Mouse (Mus musculus) gastrocnemius, postnatal 14 days (tissue): Measurements from ENCODE around the gene Fscn1. TPM values are rescaled to one million over a fixed set of nuclear protein-coding genes. Genes with fewer than 3 reads are reported as not detected.

Experiments used
- DNase-seq: peaks from one replicate; pipeline ENCODE4 v3.0.0; 2021; ENCODE audit warnings: mixed read lengths
- intact Hi-C: fragments of 180-260 bp; cut with DNase I; formaldehyde crosslinking; loops from one replicate; pipeline ENCODE4 v1.15.1; 2025; ENCODE audit warnings: low total_unique reads
- total RNA-seq, 2 experiments: library from RNA; stranded (reverse); gene quantifications; 2 replicates each; pipeline ENCODE4 v1.2.3; 2021

Fscn1 gene
- total RNA-seq, 2 experiments from 2014 or later = 52.2 to 72.9 TPM

GRCm38 (mm10) chr5:142963003-142963704 is 3.0 kb downstream of the Fscn1 start:
- peak; percentile 78 for DNase-seq
- intact Hi-C loops = no loop called here

DNA sequence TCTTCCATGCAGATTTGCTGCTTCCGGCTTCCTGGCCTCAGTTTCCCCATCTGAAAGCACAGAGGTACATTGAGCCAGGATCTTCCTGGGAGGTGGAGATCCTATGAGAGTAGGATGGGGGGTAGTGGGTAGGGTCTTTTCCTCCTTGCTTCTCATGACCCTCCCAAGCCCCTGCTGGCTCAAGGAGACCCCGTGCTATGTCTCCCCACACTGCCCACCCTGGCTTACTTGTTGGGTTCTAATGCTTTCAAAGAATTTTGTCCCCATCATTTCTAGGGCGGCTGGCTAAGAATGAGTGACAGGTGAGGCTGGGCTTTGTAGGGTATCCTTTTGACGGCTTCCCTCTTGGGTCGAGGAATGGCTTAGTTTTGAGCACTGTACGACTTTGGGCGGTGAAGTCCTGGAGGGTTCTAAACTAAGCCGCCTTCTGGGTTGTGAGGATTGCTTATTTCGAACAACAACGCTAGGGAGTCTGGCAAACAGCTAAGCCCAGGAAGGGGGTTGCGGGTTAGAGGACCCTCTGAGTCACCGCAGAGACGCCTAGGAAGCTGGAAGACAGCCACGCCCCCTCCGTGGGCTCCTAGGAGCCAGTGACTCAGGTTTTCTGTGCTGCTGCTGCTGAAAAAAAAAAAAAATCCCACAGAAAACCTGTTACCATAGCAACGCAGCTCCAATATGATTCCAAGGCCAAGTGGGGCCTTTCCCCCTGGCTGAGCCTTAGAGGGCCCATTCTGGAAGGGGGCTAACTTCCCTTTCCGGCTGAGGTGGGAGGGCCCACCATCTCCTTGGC is 3.8 kb downstream of the Fscn1 start:
- DNase-seq = peak; percentile 35
- intact Hi-C loops = no loop called here

DNA sequence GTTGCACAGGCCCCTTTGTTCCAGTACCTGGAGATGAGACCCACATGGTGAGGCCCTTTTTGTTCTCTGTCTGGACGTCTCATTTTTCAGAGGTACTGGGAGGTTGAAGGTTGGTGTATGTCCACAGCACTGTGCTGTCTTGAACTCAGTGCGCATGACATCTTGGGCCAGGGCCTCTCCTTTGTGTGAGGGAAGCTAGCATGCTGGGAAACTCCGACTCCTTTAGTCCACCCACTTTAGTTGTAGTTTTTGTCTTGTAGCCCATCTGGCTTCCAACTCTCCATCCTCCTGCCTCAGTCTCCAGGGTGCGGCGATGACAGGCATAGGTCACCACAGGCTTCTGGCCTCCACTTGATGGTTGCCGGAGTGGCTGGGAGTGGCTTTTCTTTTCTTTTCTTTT is 4.5 kb downstream of the Fscn1 start:
- no peak for DNase-seq
- intact Hi-C loops = no loop called here

DNA sequence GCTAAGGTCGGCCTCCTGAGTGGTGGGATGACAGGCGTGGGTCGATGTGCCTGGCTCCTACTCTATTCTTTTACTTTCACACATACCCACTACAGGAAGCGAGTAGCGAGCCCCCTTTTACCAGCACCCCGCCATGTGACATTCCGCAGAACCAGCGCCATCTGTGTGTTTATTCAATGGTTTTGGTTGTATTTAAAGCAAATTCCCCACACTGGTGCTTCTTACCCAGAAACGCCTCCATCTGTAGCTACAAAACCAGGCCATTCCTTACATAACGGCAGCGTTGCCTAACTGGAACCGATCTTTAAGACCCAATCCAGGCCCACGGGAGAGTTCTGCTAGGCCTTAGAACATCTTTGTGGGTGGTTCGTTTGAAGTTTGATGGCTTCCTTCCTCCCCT is 8.3 kb downstream of the Fscn1 start:
- no peak for DNase-seq
- intact Hi-C loops = no loop called here

- no peak for DNase-seq
- intact Hi-C loops = no loop called here
Measured at GRCm38 (mm10) chr5:142973971-142974370, 13.8 kb downstream of the Fscn1 start.

DNA sequence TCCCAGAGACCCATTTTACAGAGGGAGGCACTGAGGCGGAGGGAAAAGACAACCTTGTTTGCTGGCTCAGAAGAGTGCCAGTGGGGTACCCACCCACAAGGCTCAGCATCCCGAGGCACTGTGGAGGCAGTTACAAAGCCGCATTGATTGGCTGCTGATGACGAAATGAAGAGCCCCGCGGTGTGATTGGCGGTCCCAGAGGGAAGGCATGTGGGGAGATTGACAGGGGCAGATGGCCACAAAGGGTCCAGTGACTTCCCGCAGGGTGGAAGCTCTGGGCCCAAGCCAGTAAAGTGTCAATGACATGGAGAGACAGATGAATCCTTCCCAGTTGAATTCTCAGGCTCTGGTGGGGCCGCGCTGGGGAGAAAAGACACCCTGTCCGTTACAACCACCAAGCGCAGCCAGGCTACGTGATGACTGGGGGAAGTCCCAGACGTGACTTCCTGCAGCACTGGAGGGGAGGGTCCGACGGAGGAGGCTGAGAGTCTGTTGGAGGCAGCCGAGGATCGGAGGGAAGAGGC is 14.5 kb downstream of the Fscn1 start:
- intact Hi-C loops = no loop called here
- peak; percentile 84 for DNase-seq

DNA sequence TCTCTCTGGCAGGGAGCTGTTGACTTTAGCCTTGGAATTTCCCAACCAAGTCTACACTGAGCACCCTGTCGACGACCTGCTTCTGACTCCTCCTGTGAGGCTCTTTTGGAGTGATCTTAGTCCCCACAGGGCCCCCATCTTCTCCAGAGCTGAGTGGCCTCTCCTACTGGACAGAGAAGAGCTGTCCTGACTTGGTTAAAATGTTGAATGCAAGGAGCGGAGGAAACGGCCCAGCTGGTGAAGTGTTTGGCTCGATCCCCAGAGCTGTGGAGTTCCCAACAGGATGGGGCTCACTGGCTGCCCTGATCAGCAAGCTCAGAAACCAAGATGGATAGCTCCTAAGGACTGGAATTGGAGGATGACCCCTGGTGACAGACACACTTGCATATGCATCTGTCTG is 16.4 kb downstream of the Fscn1 start:
- peak; percentile 68 for DNase-seq
- intact Hi-C loops = no loop called here

- intact Hi-C loops = no loop called here
- DNase-seq = no peak
Measured at GRCm38 (mm10) chr5:142982046-142982801, 22.1 kb downstream of the Fscn1 start.

DNA sequence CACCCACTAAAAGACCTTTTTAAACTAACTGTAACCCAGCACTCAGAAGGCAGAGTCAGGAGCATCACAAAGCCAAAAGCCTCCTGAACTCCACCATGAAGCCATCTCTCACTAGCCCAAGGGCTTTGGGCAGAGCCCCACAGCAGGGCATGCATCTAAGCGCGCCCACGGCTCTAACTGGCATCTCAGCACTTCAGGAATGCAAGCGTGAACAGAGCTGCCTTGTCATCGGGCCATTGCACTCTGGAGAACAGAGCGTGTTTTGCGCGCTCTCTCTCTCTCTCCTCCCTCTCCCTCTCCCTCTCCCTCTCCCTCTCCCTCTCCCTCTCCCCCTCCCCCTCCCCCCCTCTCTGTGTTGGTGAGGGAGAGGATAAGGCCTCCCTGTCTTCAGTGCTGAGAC is 23.0 kb downstream of the Fscn1 start:
- intact Hi-C loops = no loop called here
- DNase-seq = no peak

- DNase-seq = no peak
- intact Hi-C loops = no loop called here
Measured at GRCm38 (mm10) chr5:142984271-142984670, 24.1 kb downstream of the Fscn1 start.

DNA sequence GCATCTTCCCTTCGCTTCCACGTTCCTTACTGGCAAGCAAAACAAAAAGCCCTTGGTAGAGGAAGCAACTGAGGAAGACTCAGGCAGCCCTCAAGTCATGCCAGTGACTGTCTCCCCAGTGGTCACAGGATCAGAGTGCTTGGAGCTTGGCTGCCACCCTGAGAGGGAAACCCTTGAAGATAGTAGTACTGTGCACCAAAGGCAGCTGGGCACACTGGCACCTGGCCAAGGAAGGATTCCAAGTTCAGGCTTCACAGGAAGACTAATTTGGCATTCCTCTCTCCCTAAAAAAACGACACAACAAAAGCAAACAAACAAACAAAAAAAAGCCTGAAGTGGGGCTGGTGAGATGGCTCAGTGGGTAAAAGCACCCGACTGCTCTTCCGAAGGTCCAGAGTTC is 28.4 kb downstream of the Fscn1 start:
- intact Hi-C loops = no loop called here
- DNase-seq = no peak

- intact Hi-C loops = no loop called here
- no peak for DNase-seq
Measured at GRCm38 (mm10) chr5:142989167-142989566, 29.0 kb downstream of the Fscn1 start.

DNA sequence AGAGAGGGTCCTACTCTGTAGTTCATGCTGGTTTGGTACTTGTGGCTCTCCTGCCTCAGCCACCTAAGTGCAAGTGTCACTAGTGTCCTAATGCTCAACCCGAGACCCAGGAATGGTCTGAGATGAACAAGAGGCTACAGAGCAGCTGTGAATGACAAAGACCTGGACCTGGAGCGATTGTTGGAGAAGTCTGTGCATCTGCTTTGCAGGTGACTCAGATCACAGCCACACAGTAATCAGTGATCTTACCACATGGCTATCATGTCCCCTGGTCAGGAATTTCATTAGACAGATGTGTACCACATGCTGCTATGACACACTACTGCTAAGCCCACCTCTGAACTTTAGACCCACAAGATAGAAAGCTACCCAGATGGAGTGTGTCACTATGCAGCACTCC is 34.6 kb downstream of the Fscn1 start:
- no peak for DNase-seq
- intact Hi-C loops = no loop called here

DNA sequence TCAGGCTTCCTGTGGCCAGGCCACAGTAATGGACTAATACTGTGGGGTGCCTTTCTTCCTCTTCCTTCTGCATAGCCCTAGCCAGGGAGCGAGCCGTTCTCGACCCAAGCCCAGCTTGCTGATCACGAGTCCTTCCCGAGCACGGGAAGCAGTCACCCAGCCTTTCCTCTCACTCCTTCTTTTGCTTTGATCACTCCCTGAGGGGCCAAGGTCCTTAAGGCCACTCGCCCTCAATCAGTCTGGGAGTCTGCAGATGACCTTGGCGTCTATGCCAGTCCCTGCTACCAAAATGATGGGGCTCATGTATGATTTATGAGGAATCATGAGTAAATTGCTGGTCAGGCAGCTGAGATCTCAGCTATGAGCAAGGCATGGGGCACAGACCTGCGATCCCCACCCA is 37.4 kb downstream of the Fscn1 start:
- intact Hi-C loops = no loop called here
- no peak for DNase-seq

DNA sequence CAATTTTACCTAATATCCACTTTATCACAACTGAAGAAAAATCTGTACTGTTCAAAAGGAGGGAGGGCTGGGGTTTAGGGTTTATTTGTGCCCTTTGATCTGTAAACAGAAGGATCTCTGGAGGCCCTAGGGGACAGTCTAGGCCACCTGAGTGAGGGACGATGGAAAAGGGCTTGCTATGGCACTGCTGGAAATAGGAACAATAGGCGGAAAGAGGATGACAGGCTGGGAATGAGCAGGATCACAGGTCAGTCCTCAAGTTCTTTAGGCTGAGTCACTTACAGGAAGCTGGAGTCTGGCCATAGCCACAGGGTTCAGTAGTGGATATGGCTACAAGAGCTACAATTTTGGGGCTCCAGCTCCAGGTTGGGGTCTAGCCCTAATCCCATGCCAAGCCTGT is 38.0 kb downstream of the Fscn1 start:
- intact Hi-C loops = no loop called here
- DNase-seq = no peak

- no peak for DNase-seq
- intact Hi-C loops = no loop called here
Measured at GRCm38 (mm10) chr5:143000091-143000490, 39.9 kb downstream of the Fscn1 start.

DNA sequence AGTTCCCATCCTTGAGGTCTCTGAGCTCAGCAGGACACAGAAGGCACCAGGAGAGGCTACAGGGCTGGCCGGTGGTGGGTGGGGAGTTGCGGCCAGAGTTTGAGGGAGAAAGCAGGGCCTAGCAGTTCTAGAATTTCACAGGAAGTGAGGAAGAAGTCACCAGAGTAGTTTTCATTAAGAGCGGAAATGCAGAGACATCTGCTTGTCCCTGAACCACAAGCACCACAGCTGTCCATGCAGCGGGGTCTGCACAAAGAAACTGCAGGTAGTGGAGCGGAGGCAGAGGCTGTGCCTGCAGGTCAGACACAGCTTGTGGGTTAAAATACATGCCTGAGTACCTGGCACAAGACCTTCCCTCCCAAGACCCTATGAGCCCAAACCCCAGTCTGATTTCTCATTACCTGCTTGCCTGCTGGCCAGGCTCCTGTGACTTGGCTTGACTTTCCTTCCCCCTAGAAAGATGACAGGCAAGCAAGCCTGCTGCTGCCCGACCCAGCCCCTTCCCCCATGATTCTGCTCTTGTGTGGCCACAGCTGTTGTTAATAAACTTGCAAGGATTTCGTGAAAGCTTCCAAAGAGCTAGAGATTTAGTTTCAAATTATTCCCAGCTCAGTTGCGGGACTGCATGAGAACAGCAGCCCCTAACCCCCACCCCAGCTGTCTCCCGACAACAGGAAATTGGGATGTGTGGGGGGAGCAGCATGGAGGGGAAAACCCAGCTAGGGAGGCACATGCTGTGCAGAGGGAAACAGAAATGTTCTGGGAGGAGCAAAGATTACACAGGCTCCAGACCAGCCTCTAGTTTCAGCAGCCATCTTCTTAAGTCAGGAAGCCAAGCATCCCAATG is 40.7 kb downstream of the Fscn1 start:
- peak; percentile 64 for DNase-seq
- intact Hi-C loops = no loop called here

DNA sequence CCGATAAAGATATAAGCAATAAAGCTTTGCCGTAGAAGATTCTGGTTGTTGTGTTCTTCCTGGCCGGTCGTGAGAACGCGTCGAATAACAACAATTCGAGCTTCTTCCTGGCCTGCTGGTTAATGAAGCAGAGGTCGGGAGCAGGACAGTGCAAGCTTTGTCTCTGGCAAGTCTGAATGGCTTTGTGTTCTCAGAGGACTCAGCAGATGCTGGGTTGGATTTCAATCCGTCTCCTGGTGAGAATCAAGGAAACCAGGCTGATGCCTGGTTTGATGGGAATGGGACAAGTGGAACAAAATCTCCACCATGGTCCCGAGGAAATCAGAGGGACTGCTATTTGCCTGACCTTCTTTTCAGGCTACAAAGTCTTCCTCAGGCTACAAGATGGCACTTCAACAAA is 49.2 kb downstream of the Fscn1 start:
- DNase-seq = no peak
- intact Hi-C loops = no loop called here

DNA sequence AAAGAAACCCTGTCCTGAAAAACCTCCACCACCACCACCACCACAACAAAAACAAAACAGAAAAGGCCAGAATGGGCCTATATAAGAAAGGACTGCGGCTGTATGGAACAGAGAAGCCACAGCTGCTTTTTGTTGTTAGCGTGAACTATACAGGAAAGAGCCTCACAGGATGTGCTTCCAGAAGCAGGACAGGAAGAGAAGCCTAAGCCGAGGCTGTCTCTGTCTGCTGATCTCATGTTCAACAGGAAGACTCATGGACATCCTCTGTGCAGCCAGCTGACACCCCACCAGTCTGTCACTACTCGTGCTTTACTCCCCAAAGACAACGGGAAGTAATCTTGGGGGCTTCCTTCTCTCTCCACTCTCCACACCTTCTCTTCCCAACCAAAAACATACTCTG is 57.3 kb downstream of the Fscn1 start:
- DNase-seq = no peak
- intact Hi-C loops = no loop called here
